In genomic region chr2:49450467-49450866, GRCm38 (mm10) we compare ENCODE assay signal across 8 mouse cellular contexts. TPM values are rescaled to one million over a fixed set of nuclear protein-coding genes. Genes with fewer than 3 reads are reported as not detected.
A peak's percentile ranks its signal among the peaks of the same experiment; 100 is the strongest.
DNase-seq lines count a peak whose midpoint lies in the region; ATAC-seq and TF ChIP-seq lines count a peak whose summit lies in the region.
"Had no signal": no experiment of that assay in that cellular context is flagged by ENCODE, and none has a peak within 500 bp of the region (broad histone marks: within the 10 kb centered on the region; RNA-seq: fewer than 3 reads in every experiment).

No protein-coding gene starts in this region.

- H3K27ac ChIP-seq in lung, embryonic 15.5 days = no peak overlapping the region
- no peak overlapping the region for H3K27ac ChIP-seq in embryonic fibroblast, embryonic 13.5 days (ENCODE audit: insufficient read depth, low read length)
- H3K27ac ChIP-seq in limb, embryonic 11.5 days (replicated peaks; ENCODE audit: low read depth, low read length) = no peak overlapping the region; the same call in 1 of the 2 replicates
- no peak overlapping the region for H3K27ac ChIP-seq in olfactory bulb, adult 2 months (ENCODE audit: insufficient read depth, low read depth, low read length)

- H3K9me3 ChIP-seq in lung, embryonic 15.5 days = no peaks in the 10 kb centered on the region
- H3K9me3 ChIP-seq in limb, embryonic 11.5 days (ENCODE audit: control insufficient read depth, low read length) = no peaks in the 10 kb centered on the region

- no peak for DNase-seq in lung, postnatal 36 days
- peak; percentile 4 for DNase-seq in limb, embryonic 11.5 days (ENCODE audit: low spot score)
- DNase-seq in left cerebral cortex, adult 11 months (ENCODE audit: low spot score) = no peak
- DNase-seq in adrenal gland, adult 8-10 months = no peak
- DNase-seq: kidney, postnatal 14 days had no signal

- no peaks in the 10 kb centered on the region for H3K36me3 ChIP-seq in lung, embryonic 15.5 days
- no peaks in the 10 kb centered on the region for H3K36me3 ChIP-seq in limb, embryonic 11.5 days (ENCODE audit: control insufficient read depth, insufficient read depth, low read length)

- ATAC-seq in lung, embryonic 15.5 days (ENCODE audit: borderline replicate concordance, extremely low read depth, low FRiP score, low TSS enrichment) = no peak
- ATAC-seq in limb, embryonic 11.5 days (ENCODE audit: insufficient number of reproducible peaks, low FRiP score, low TSS enrichment, low read depth) = no peak

- H3K4me1 ChIP-seq in lung, embryonic 15.5 days = peaks cover 7% of the 10 kb centered on the region; the same call in 1 of the 2 replicates
- peaks cover 6% of the 10 kb centered on the region; the same call in 1 of the 2 replicates for H3K4me1 ChIP-seq in embryonic fibroblast, embryonic 13.5 days (ENCODE audit: control insufficient read depth, insufficient read depth, low read length)
- H3K4me1 ChIP-seq in limb, embryonic 11.5 days (ENCODE audit: control insufficient read depth, insufficient read depth, low read length) = peaks cover 10% of the 10 kb centered on the region
- peaks cover 2% of the 10 kb centered on the region; the same call in 1 of the 2 replicates for H3K4me1 ChIP-seq in olfactory bulb, adult 2 months (ENCODE audit: control insufficient read depth, insufficient read depth, low read length)

- peak overlapping the region; percentile 91 for H3K9ac ChIP-seq in lung, embryonic 15.5 days
- H3K9ac ChIP-seq in limb, embryonic 11.5 days (ENCODE audit: low read length) = peak overlapping the region; percentile 99

- no peak for TF ChIP-seq CTCF in embryonic fibroblast, embryonic 13.5 days (IDR thresholded peaks at IDR 0.05; ENCODE audit: borderline replicate concordance, insufficient read depth, low read length)
- TF ChIP-seq CTCF in olfactory bulb, adult 2 months (IDR thresholded peaks at IDR 0.05; ENCODE audit: insufficient read depth, low read depth, low read length) = no peak

- H3K4me2 ChIP-seq in lung, embryonic 15.5 days = peak overlapping the region; percentile 82
- H3K4me2 ChIP-seq in limb, embryonic 11.5 days (ENCODE audit: low read depth, severe bottlenecking) = peak overlapping the region; percentile 83

- peak overlapping the region; percentile 94 for H3K4me3 ChIP-seq in lung, embryonic 15.5 days
- peak overlapping the region; percentile 44 for H3K4me3 ChIP-seq in embryonic fibroblast, embryonic 13.5 days (ENCODE audit: insufficient read depth, low read length)
- H3K4me3 ChIP-seq in limb, embryonic 11.5 days (ENCODE audit: low read depth, low read length) = peak overlapping the region; percentile 80
- H3K4me3 ChIP-seq in olfactory bulb, adult 2 months (ENCODE audit: insufficient read depth, low read depth, low read length) = peak overlapping the region; percentile 100

- TF ChIP-seq POLR2A in embryonic fibroblast, embryonic 13.5 days (IDR thresholded peaks at IDR 0.05; ENCODE audit: low read depth, low read length) = no peak
- no peak for TF ChIP-seq POLR2A in olfactory bulb, adult 2 months (IDR thresholded peaks at IDR 0.05; ENCODE audit: insufficient read depth, low read depth, low read length)

- no peaks in the 10 kb centered on the region for H3K27me3 ChIP-seq in lung, embryonic 15.5 days
- H3K27me3 ChIP-seq in limb, embryonic 11.5 days (ENCODE audit: control insufficient read depth, insufficient read depth, low read length) = no peaks in the 10 kb centered on the region

- 15% methylated on average over 4 of the region's 4 CpGs for WGBS in lung, embryonic 15.5 days
- WGBS in limb, embryonic 11.5 days = 8% methylated on average over 4 of the region's 4 CpGs
- 10% methylated on average over 4 of the region's 4 CpGs for WGBS in olfactory bulb, adult 2 months

RNA-seq across cellular contexts. Expression of gene Epc2, which starts 0.8 kb away (rescaled TPM):
- polyA plus RNA-seq in lung, embryonic 15.5 days (2015; fragmentation: Nextera tagmentation; extraction: Ambion mirVana) = 6.4 and 6.5 TPM in 2 replicates
- polyA plus RNA-seq in embryonic fibroblast, embryonic 13.5 days (2011; ENCODE audit: insufficient read length, low read depth, missing spikeins) = 30.4 and 33.5 TPM in 2 replicates
- 11.9 and 12.7 TPM in 2 replicates for polyA plus RNA-seq in limb, embryonic 11.5 days (2014; fragmentation: Nextera tagmentation; extraction: Ambion mirVana)
- polyA plus RNA-seq in olfactory bulb, adult 2 months (2012; ENCODE audit: insufficient read depth, insufficient read length, low replicate concordance, missing spikeins) = not detected in 2 replicates
- 10 to 100 TPM; 23.1 to 29.3 (median 25.6) TPM for total RNA-seq in adrenal gland, adult 8-10 months (2022)

Comparison
In these comparisons a context has a peak if more than half of its experiments do, and no peak if none do; other contexts are left out.
1. H3K4me3 ChIP-seq: peak in every context shown above with its lines; median percentile 100 in olfactory bulb, adult 2 months; 94 in lung, embryonic 15.5 days; 80 in limb, embryonic 11.5 days; 44 in embryonic fibroblast, embryonic 13.5 days.